Mouse (Mus musculus) limb, embryonic 14.5 days (tissue): ENCODE data around the gene Prdm8. TPM values are rescaled to one million over a fixed set of nuclear protein-coding genes. Genes with fewer than 3 reads are reported as not detected.
A peak's percentile ranks its signal among the peaks of the same experiment; 100 is the strongest.

ENCODE experiments used
- ATAC-seq: fragments of 200-750 bp; cut with Nextera tagmentation; 2 replicates; pipeline ENCODE4 v1.8.0; 2017; ENCODE audit warnings: low read depth, moderate number of reproducible peaks, moderate TSS enrichment; ENCODE audit not compliant: low FRiP score
- DNase-seq: peaks from one replicate; pipeline ENCODE4 v3.0.0-alpha.2; 2015; ENCODE audit warnings: low spot score
- H3K27ac ChIP-seq: fragments of 300-500 bp; sonication (generic); replicated peaks from 2 replicates; pipeline ENCODE4 v1.5.1; 2014; ENCODE audit warnings: low read depth, mild to moderate bottlenecking, low read length, moderate library complexity, mixed read lengths
- H3K27me3 ChIP-seq: fragments of 300-500 bp; sonication (generic); 2 replicates; pipeline ENCODE4 v1.6.1; 2014; ENCODE audit warnings: low read length, mixed read lengths; ENCODE audit not compliant: control insufficient read depth, insufficient read depth
- H3K36me3 ChIP-seq: fragments of 300-500 bp; sonication (generic); 2 replicates; pipeline ENCODE4 v1.6.1; 2014; ENCODE audit warnings: mild to moderate bottlenecking, low read length, moderate library complexity, mixed read lengths; ENCODE audit not compliant: control insufficient read depth, insufficient read depth
- H3K4me1 ChIP-seq: fragments of 300-500 bp; sonication (generic); 2 replicates; pipeline ENCODE4 v1.6.1; 2014; ENCODE audit warnings: antibody characterized with exemption, low read length, mixed read lengths; ENCODE audit not compliant: control insufficient read depth, insufficient read depth
- H3K4me2 ChIP-seq: fragments of 300-500 bp; sonication (generic); replicated peaks from 2 replicates; pipeline ENCODE4 v1.6.1; 2014; ENCODE audit warnings: low read depth, mild to moderate bottlenecking, low read length, moderate library complexity; ENCODE audit not compliant: severe bottlenecking
- H3K4me3 ChIP-seq: fragments of 300-500 bp; sonication (generic); replicated peaks from 2 replicates; pipeline ENCODE4 v1.5.1; 2014; ENCODE audit warnings: low read length
- H3K9ac ChIP-seq: fragments of 300-500 bp; sonication (generic); 2 replicates; pipeline ENCODE4 v1.6.1; 2014; ENCODE audit warnings: mild to moderate bottlenecking, low read depth, low read length, moderate library complexity; ENCODE audit not compliant: severe bottlenecking
- H3K9me3 ChIP-seq: fragments of 300-500 bp; sonication (generic); 2 replicates; pipeline ENCODE4 v1.6.1; 2016; ENCODE audit warnings: low read length; ENCODE audit not compliant: control insufficient read depth
- POLR2A ChIP-seq: fragments of 200-500 bp; IDR thresholded peaks from 2 replicates; pipeline ENCODE4 v1.8.0; 2012; ENCODE audit warnings: inconsistent platforms, mild to moderate bottlenecking, moderate library complexity, borderline replicate concordance; ENCODE audit not compliant: insufficient read depth, insufficient read length; ENCODE audit errors: extremely low read depth
- WGBS: fragments of 180-500 bp; shearing (Covaris S2); extraction: QIAGEN DNeasy Blood & Tissue Kit; methylation state at CpG from one replicate; pipeline ENCODE4 v1.1.7; 2014; 5-methylcytosine and 5-hydroxymethylcytosine counted together
- polyA plus RNA-seq, 2 experiments: library from polyadenylated mRNA; depleted of rRNA in 1 of 2; stranded (reverse) in 1 of 2; unstranded in 1 of 2; fragments of >200 nt; fragmentation: Nextera tagmentation in 1 of 2; extraction: Ambion mirVana in 1 of 2; gene quantifications; 2 replicates each; pipeline versions ENCODE4 v1.2.1 to v1.2.3; 2012 to 2014

Gene Prdm8
- polyA plus RNA-seq, 2 experiments: 0.58 to 1.7 TPM

DNA sequence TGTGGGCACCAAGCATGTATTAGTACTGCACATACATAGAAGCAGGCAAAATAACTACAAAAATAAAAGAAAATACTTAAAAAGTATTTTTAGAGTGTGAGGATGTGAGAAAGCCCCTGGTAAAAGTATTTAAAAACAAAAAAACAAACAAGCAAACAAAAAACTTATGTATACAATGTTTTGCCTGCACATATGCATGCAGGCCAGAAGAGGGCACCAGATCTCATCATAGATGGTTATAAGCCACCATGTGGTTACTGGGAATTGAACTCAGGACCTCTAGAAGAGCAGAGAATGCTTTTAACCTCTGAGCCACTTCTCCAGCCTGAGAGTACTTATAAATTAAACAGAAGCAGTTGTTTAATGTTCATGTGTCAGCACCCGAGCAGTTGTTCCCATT, 28.0 kb downstream of the Prdm8 start:
- Histone ChIP-seq H3K9me3 (no peaks in the 10 kb centered on the region), H3K4me3 (no peak overlapping the region), H3K27ac (no peak overlapping the region), H3K36me3 (no peaks in the 10 kb centered on the region), H3K27me3 (peaks cover 6% of the 10 kb centered on the region), H3K9ac (no peak overlapping the region), H3K4me2 (no peak overlapping the region), H3K4me1 (peaks cover 3% of the 10 kb centered on the region; the same call in 1 of the 2 replicates)
- no peak for DNase-seq
- no peak for TF ChIP-seq POLR2A
- no peak for ATAC-seq
- WGBS: 90% methylated on average over 1 of the region's 1 CpGs

GRCm38 (mm10) chr5:98198412-98199218, 31.6 kb downstream of the Prdm8 start:
- 33% methylated on average over 7 of the region's 7 CpGs for WGBS
- no peak for DNase-seq
- no peak overlapping the region for H3K27ac ChIP-seq
- no peaks in the 10 kb centered on the region for H3K4me1 ChIP-seq
- no peaks in the 10 kb centered on the region for H3K27me3 ChIP-seq
- H3K4me2 ChIP-seq: no peak overlapping the region
- H3K9me3 ChIP-seq: no peaks in the 10 kb centered on the region
- no peak overlapping the region for H3K9ac ChIP-seq
- TF ChIP-seq POLR2A: no peak
- H3K4me3 ChIP-seq: no peak overlapping the region
- H3K36me3 ChIP-seq: no peaks in the 10 kb centered on the region
- peak; percentile 37; the same call in 1 of the 2 replicates for ATAC-seq

DNA sequence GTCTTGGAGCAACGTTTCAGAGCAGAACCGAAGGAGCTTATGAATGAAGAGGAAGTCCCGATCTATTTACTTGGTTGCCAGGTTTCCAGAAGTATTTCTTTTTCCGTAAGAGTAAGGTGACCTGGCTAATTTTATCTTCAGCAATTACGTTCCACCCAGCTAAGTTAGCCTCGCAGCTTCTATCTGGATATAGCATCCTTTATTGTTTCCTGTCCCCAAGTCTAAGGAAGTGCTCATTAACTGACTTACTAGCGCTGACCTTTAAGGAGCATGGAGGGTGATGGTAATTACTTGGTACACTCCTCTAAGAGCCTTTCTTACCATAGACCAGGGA, 32.2 kb downstream of the Prdm8 start:
- Histone ChIP-seq H3K36me3 (no peaks in the 10 kb centered on the region), H3K4me3 (no peak overlapping the region), H3K4me1 (no peaks in the 10 kb centered on the region), H3K27ac (no peak overlapping the region), H3K4me2 (no peak overlapping the region), H3K27me3 (no peaks in the 10 kb centered on the region), H3K9ac (no peak overlapping the region), H3K9me3 (no peaks in the 10 kb centered on the region)
- TF ChIP-seq POLR2A: no peak
- ATAC-seq (no peak), DNase-seq (no peak)
- 31% methylated on average over 7 of the region's 7 CpGs for WGBS

DNA sequence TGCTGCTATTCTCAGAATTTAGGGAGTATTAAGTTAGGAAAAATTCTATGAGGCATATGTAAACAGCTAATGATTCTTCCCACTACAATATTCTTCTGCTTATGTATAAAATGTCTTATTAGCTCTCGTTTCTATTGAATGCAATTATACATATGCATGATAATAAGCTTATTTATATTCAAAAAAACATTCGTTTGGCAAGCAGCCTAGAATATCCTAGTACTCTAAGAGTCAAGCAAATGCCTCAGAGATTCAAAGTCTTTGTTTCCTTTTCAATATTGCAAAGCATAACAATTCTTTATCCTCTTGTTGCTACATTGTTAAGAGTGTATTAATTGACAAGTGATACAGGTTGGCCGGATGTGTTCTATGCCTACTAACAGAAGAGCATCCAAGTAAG, 34.6 kb downstream of the Prdm8 start:
- ATAC-seq (no peak), DNase-seq (no peak)
- 78% methylated on average over 3 of the region's 3 CpGs for WGBS
- TF ChIP-seq POLR2A: no peak
- H3K27ac ChIP-seq: no peak overlapping the region
- no peaks in the 10 kb centered on the region for H3K4me1 ChIP-seq
- no peaks in the 10 kb centered on the region for H3K9me3 ChIP-seq
- H3K36me3 ChIP-seq: no peaks in the 10 kb centered on the region
- H3K4me2 ChIP-seq: no peak overlapping the region
- H3K27me3 ChIP-seq: no peaks in the 10 kb centered on the region
- H3K9ac ChIP-seq: no peak overlapping the region
- no peak overlapping the region for H3K4me3 ChIP-seq

DNA sequence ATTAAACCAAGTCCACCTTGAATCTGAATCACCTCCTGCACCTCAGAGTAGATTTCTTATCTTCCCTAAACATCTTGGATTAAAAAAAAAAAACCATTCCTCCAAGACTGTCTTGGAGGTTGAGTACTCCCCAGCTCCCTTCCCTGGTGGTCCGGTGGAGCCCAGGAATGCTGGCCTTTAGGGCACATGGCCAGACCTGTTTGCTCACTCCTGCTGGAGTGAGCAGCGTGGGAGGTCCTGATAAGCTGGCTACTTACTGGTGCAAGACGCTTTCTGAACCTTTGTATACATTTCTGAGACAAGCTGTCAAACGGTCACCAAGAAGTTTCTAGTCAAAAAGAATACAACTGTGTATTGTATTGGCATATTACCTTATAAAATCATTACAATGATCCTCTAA, 36.0 kb downstream of the Prdm8 start:
- Histone ChIP-seq H3K4me2 (no peak overlapping the region), H3K4me1 (no peaks in the 10 kb centered on the region), H3K9ac (no peak overlapping the region), H3K27me3 (no peaks in the 10 kb centered on the region), H3K4me3 (no peak overlapping the region), H3K9me3 (no peaks in the 10 kb centered on the region), H3K36me3 (no peaks in the 10 kb centered on the region), H3K27ac (no peak overlapping the region)
- DNase-seq: no peak
- no peak for TF ChIP-seq POLR2A
- WGBS: 42% methylated on average over 4 of the region's 4 CpGs
- ATAC-seq: no peak
